Mouse (Mus musculus) cerebellum, adult 9-10 months (tissue): ENCODE measurements around the gene 1700029I15Rik.

Source experiments
- DNase-seq: peaks from one replicate; pipeline ENCODE4 v3.0.0; 2022

Gene 1700029I15Rik

DNA sequence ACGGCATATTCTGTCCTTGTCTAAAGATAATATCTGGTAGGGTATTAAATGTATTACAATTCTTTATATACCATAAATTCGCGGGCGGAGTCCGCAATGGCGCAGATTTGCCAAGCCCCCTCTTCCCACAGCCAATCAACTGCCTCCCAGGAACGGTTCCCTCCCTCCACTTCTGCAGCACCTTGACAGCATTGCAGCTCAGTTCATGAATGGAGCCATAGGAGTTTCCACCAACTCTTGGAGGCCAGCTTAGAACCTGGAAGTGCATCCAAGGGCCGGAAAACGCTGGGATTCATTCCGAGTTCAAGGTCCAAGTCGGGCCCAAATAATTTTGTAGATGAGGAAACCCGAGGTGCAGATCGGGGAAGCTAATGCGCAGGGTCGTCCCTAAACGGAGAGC lies 7.8 kb upstream of the 1700029I15Rik start, which contains the start of the genes Pex16 and Large2:
Gene Pex16 (plus strand): TSS at position 163 of the 400 bp plus-strand sequence.
Gene Large2 (minus strand): TSS at position 356 of the 400 bp plus-strand sequence.
- DNase-seq = peak; percentile 72

DNA sequence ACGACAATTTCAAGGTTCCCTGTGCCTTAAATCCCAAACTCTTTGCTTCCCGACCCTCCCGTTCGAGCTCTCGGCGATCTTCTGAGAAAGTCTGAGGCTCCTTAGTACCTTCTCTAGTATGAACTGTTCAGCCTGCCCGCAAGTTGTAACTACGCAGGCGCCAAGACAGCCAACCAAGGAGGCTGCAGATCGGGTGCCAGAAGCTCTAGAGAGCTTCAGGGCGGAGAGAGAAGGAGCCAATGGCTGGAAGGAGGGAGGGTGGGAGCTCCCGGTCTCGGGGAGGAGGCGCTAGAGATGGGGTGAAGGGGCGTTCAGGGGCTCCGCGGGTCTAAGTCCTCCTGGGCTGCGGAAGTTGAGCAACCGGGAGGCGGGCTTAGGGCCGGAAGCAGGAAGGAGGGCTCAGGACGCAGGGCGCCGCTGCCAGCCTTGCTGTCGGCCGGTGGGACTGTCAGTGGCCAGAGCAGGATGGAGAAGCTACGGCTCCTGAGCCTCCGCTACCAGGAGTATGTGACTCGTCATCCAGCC lies 7.2 kb upstream of the 1700029I15Rik start:
- DNase-seq = peak; percentile 96

DNA sequence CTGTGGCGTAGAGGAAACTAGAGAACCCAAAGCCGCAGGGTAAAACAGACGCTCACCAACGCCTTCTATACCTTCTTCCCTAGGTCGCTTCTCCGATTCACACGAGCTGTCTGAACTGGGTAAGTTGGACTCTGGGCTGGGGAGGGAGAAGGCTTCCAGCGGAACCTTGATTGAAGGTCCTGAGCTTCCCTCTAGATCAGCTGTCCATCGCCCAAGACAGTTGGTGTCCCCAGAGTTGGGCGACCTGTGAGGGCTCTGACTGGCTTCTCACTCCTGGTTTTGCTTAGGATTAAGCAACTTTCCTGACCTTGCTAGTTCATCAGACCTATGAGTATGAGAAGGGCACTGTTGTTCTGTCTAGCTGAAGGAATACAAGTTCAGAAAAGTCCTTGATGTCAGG lies 6.5 kb upstream of the 1700029I15Rik start:
- DNase-seq = no peak

DNA sequence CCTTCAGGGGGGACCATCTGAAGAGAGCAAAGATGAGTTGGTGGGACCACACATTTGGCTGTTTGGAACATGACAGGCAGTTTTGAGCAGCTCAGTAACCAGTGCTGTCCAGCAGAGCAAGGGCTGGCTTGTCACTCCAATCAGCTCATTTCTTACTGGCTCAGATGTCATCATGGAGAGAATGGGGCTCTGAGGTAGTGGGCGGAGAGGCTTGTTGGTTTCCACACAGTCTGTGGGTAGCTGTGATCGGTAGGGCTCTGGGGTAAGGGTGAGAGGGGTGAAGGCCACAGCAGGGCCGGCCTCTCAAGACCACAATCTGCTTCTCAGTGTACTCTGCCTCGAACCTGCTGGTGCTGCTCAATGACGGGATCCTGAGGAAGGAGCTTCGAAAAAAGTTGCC lies 6.0 kb upstream of the 1700029I15Rik start:
- DNase-seq = peak; percentile 48

DNA sequence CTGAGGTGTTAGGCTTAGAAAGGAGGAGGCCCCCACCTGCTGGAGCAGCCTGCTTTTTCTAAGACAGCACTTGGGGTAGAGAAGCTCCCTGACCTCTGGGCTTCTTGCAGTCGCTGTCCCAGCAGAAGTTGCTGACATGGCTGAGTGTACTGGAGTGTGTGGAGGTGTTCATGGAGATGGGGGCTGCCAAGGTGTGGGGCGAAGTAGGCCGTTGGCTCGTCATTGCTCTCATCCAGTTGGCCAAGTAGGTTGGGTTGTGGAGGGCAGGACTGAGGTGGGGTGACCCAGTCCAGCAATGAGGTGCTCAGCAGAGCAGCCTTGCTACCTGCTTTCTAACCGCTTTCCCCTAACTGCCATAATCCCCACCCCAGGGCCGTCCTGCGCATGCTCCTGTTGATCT lies 5.0 kb upstream of the 1700029I15Rik start:
- no peak for DNase-seq

DNA sequence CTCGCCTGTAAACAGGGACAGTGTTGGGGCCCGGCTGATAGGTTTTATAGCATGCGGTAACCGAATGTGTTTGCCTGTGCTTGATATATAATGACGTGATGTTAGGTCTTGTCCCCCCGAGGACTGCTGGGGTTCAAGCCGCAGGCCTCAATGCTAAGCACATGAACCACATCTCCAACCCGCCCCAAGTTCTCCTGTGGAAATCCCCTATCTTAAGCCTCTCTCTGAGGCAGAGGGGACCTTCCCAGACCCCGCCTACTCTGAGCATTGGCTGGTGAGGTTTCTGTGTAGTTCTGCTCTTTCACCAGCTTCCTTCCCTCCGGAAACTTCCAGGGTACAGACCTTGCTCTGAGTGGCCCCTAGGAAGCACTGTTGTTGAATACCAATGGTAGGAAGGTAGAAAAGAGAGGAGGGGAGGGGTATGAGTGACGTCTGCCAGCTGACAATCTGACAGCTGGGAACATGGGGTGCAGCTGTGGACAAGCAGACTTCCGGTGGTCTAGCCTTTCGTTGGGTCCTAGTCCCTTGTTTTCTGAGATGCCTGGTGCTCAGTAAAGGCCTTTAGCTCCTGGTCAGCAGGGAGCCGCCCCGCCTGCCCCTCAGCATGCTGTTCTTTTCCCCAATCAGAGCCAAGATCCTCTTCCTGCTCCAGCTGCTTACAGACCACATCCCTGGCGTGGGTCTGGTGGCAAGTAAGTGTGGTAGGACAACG lies 2.4 kb upstream of the 1700029I15Rik start:
- DNase-seq = no peak

DNA sequence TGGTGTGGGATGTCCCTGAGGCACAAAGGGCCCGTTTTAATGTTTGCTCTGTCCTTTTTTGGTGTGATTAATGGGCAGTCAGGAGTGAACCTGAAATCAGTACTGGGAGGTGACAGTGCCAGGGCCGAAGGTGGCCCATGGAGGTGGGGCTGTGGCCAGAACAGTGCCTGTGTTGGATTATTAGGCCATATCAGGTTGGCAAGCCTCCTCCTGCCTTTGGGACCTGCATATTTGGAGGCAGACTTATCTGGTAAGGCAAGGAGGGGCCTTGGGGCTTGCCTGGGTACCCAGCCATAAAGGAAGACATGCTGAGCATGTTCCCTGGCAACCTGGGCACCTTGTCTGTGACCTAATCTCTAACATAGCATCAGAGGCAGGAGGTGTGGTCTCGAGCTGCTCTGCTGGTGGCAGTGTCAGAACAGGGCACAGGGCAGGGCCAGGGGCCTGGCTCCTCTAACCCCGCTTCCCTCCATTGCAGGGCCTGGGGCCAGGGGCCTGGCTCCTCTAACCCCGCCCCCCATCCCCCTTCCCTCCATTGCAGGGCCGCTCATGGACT lies 1.8 kb upstream of the 1700029I15Rik start:
- peak; percentile 52 for DNase-seq

DNA sequence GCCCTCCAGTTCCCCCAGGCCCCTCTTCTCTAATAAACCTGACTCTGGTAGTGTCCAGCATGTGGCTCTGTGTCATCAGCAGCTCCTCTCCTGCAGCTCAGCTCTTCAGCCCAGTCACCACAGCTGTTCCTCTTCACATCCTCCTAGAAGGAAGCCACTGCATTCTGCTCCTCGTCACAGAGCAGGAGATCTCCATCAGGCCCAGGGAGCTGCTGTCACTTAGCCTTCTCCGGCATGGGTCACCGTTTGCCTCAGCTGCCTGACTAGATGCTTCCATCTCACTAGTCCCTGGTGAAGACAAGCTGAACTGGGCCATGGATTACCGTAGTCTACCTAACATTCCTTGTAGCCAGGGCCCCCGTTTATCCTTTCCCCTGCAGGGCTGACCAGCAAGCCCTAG lies 1.2 kb upstream of the 1700029I15Rik start:
- DNase-seq = no peak

DNA sequence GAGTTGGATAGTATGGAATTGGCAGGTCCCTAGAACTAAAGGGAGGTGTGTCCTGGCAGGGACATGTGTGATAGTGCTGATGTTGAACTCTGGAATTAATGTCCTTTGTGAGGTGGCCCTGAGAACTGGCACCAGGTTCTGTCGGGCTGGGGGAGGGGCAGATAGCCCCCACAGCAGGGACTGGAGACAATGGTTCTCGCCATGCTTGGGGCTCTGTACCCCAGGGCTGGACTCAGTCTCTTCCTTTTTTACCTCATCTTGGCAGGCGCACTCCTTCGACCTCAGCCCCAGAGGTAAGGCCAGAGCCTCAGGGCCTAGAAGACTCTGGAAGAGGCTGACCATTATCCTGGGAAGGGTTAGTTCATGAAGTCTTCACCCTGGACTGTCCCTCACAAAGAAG lies 421 bp downstream of the 1700029I15Rik start:
- no peak for DNase-seq

DNA sequence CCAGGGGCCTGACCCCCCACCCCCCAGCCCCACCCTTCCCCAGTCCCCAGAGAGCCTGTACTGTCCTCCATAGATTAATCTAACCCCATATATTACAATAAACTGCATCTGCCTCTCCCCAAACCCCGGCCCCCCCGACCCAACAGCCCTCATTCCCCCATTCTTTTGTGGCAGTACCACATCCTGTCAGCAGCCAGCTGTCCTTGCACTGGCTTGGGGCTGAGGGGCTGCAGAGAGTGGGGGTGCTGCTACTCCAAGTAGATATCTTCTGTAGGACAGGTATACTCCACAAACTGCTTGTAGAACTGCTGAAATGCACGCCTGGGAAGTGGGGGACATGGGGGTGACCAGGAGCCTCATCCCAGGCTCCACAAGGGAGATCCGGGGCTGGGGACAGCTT lies 1.8 kb downstream of the 1700029I15Rik start:
- no peak for DNase-seq

DNA sequence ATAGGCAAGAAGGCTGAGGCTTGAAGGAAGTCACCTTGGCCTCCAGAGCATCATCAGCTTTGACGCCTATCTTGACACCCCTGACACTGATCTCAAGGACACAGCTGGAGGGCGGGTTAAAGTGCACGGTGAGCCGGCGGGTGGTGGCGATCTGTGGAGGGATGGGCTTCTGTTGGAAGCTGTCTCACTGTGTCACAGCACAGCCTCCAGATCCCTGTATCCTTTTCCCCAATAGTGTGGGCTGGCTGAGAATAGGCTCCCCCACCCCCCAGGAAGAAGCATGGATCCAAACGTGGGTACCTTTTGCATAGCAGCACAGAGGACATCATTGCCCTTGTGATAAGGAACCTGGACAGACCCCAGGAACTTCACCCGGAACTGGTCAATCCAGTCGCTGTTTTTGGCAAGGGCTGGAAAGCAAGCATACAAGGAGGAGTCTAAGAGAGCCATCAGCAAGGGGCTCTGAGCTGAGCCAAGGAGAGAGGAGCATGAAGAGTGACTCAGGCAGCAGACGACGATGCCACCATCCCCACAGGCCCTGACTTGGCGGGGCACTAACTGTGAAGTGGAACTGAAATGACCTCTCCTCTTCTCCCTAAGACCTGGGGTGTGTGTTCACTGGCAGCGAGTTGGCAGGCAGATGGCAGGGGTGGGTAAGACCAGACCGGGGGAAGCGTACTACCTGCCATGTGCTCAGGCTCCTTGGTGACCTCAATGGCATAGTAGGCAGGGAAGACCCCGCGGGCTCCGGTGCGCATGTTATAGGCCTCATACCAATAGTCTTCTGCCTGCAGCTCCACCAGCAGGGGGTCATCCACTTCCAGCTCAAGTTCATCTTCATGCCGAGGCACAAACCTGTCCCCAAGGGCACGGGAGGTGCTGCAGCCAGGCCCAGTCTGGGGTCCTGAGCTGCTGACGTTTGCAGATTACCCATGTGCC lies 3.0 kb downstream of the 1700029I15Rik start:
- no peak for DNase-seq

DNA sequence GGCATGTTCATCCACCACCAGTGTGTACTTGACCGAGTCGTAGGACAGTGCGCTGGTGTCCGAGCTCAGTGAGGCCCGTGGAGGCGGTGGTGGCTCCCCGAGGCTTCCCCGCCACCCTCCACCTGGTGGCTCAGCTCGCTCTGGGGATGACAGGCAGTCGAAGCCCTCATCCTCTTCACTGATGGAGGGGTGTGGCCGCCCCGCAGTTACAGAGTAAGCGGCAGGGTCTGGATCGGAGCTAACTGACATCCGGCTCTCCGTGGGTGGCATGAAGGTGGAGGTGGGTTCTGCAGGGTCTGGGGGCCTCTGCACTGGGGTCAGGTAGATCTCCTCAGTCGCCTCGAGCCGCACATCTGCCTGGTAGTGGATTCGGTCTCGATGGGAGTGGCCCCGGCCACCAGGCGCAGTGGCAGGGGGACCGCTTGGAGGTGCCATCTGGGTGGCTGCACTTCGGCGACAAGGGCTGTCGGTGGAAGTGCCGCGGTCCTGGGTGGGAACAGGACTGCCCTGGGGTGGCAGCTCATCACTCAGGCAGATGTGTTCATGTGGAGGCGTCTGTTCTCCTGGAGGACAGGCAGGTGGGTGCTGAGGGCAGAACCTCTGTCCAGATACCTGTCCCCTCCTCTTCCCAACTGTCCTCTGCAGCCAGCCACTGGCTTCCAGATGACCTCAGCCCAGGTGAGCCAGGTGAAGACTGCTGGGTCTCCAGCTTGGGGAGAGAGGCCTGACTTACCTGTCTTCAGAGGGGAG lies 4.7 kb downstream of the 1700029I15Rik start:
- DNase-seq = no peak

DNA sequence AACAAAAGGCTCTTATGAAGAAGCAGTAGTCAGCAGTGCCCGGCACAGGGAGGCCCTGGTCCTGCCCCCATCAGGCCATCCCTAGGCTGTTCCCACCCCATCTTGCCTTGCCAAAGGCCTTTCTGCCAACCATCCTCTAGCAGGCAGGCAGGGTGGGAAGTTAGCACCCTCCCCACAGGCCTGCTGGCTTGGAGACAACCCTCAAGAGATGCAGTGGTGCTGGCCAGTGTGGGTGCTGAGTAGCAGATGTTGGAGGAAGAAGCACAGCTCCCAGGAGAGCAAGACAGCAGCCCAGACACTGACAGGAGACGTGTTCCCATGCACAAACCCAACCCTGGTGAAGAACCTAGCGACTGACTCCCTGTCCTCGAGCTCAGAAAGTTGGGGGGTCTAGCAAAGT lies 5.3 kb downstream of the 1700029I15Rik start:
- DNase-seq = no peak

DNA sequence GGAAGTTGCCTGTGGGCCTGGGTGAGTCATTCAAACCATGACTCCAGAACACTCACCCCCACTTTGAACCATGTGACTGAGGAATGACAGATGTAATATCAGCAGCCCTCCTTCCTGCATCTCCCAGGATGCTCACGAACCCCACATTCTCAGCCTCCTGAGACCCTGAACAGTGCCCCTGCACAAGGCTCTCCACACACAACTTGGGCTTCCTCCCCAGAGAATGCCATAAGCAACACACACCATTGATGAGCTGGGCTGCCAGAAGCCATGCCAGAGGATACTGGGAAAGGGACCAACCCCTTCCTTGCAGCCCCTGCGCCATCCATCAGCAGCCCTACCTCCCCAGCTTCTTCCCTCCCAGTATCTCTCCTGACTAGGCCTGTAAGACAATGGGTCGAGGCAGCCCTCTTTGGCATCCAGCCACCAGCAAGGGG lies 5.8 kb downstream of the 1700029I15Rik start:
- no peak for DNase-seq

DNA sequence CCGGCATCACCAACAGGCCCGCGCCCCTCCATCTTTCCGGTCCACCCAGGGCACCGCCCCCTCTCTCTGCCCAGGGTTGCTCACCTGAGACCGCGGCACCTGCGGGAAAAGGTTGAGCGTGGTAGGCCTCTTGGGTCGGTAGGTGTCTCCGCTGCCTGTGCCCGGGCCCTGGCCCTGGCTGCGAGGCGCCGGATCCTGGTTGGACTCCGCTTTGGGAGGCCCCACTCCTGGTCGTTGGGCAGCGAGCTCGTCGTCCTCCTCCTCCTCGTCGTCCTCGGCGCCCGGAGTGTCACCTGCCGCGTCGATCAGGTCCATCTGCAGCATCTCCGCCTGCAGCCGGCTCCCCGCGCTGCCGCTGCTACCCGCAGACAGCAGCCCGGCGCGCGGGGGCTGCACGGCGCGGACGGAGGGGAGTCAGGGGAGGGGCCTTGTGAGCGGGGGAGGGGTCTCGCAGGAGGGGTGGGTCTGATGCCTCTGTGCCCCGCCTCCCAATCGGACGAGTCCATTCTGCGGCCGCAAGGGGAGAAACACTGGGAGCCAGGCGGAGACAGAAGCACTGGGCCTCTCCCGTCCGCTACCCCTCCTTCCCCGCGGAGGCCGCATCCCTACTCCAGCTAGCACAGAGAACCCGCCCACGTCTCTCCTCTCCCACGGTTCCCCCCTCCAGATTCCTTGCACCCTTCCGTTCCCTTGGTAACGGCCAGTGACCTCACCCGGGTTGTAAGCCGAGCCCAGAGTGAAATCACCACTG lies 6.7 kb downstream of the 1700029I15Rik start:
- peak; percentile 91 for DNase-seq

DNA sequence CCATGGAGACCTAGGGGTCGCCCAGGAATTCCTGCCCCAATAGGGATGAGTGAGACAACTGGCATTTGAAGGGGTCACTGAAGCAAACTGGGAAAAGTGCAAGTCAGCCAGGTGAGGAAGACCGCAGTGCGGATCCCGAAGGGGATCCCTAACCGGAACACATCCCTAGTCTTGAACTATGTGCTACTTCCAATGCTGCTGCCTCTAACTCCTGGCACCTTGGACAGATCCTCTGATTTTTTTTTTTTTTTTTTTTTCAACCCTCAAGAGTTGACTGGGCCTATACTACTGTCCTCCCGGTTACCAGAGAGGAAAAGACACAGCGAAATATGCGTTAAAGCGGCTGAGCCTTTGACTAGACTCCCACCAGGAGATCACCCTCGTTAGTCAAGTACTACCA lies 7.3 kb downstream of the 1700029I15Rik start:
- no peak for DNase-seq

DNA sequence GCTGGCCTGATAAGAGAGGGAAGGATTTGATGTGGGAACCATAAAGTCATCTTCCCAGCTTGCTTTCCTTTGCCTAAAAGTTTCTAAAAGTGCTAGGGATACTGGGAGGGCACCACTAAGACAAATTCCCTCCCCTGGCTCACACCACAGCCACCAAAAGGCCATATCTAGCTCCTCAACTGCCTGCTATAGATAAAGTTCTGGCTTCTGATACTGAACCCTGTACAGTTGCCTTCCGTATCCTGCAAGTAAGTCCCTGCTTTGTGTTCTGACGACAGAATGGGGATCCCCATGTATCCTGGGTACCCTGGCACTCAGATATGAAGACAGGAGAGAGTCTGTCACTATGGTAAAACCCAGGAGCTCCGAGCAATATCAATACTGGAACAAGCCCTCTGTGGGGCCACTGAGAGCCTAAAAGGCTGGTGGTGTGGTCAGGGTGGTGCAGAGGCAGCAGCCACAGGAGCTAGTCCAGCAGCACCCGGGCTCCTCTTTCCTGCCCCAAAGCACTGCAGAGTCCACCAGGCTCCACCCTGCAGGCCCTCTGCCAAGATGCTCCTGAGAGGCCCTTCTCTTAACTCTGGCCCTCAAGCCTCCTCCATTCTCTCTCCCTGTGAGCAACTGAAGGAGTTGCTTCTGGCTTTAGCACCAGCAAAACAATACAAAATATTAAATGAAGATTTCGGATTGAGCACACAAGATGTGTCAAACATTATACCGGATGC lies 8.0 kb downstream of the 1700029I15Rik start:
- DNase-seq = no peak

DNA sequence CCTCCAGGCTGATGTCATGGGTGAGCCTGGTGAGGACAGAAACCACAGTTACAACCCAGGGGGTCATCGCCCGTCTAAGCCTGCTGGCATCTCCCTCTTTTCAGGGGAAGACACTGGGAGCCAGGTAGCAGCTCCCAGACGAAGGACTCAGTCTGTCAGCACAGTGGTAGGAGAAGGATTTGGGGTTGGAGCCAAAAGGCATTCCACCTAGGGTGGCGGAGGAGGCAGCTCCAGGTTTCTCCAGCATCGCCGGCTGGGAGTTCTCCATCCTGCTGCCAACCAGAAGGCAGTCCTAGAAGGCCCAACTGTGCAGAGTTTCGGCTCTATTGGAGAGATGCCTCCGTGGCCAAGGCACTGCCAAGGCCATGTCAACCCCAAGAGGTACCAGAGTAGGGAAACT lies 8.8 kb downstream of the 1700029I15Rik start:
- DNase-seq = peak; percentile 80

DNA sequence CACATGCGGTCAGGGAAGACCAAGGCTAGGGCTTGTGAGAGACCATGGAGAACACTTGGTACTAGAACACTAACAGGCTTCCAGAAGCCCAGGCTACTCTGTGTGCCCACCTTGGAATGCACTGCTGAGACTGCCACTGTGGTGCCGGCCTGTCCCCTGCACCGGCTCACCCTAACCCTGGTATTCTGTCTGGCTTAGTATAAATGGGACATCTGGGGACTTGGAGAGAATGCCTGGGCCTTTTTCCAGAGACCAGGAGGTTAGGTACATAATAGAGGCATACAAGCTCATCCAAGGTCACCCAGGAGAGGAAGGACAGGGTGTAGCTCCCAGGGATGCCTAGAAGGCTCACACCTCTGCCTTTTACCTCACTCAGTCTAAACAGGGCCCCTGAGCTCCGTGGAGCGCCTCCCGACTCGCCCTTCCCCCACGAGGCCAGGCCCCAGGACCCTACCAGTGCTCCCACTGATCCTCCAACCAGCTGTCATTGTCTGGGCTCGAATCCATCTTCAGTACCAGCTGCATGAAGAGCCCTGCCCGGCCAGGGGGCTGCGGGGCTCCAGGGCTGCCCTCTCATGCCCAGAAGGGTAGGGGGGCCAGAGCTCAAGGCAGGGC lies 9.5 kb downstream of the 1700029I15Rik start:
- DNase-seq = no peak
